Mouse (Mus musculus) midbrain, embryonic 12.5 days (tissue): Measurements from ENCODE around the gene Gm15517. TPM values are rescaled to one million over a fixed set of nuclear protein-coding genes. Genes with fewer than 3 reads are reported as not detected.
"Not testable (repeated sequence)": the region's sequence is repeated elsewhere in the genome, so short reads cannot be mapped to it uniquely, and the experiment has no call there.

Experiments
- ATAC-seq: fragments of 200-750 bp; cut with Nextera tagmentation; 2 replicates; pipeline ENCODE4 v1.8.0; 2017; ENCODE audit warnings: low read depth, moderate TSS enrichment, moderate library complexity; ENCODE audit not compliant: low FRiP score
- H3K27ac ChIP-seq: fragments of 300-500 bp; sonication (generic); replicated peaks from 2 replicates; pipeline ENCODE4 v1.5.1; 2016; ENCODE audit warnings: mild to moderate bottlenecking
- H3K27me3 ChIP-seq: fragments of 300-500 bp; sonication (generic); 2 replicates; pipeline ENCODE4 v1.6.1; 2016; ENCODE audit warnings: mild to moderate bottlenecking
- H3K36me3 ChIP-seq: fragments of 300-500 bp; sonication (generic); 2 replicates; pipeline ENCODE4 v1.6.1; 2016
- H3K4me1 ChIP-seq: fragments of 300-500 bp; sonication (generic); 2 replicates; pipeline ENCODE4 v1.6.1; 2016
- H3K4me2 ChIP-seq: fragments of 300-500 bp; sonication (generic); replicated peaks from 2 replicates; pipeline ENCODE4 v1.6.1; 2016; ENCODE audit warnings: mild to moderate bottlenecking, moderate library complexity
- H3K4me3 ChIP-seq: fragments of 300-500 bp; sonication (generic); 2 replicates; pipeline ENCODE4 v1.5.1; 2016; ENCODE audit warnings: mild to moderate bottlenecking
- H3K9ac ChIP-seq: fragments of 300-500 bp; sonication (generic); replicated peaks from 2 replicates; pipeline ENCODE4 v1.6.1; 2016; ENCODE audit warnings: mild to moderate bottlenecking, moderate library complexity
- H3K9me3 ChIP-seq: fragments of 300-500 bp; sonication (generic); 2 replicates; pipeline ENCODE4 v1.6.1; 2016; ENCODE audit warnings: mild to moderate bottlenecking
- WGBS: fragments of 180-500 bp; shearing (Covaris S2); methylation state at CpG from one replicate; pipeline ENCODE4 v1.1.7; 2016; 5-methylcytosine and 5-hydroxymethylcytosine counted together
- polyA plus RNA-seq: library from polyadenylated mRNA; unstranded; fragments of >200 nt; fragmentation: Nextera tagmentation; extraction: Ambion mirVana; gene quantifications from 2 replicates; pipeline ENCODE4 v1.2.1, GENCODE M21; 2016

The Gm15517 gene
- polyA plus RNA-seq, 1 experiment from 2014 or later, result not detected

- ATAC-seq, result no peak
- Histone ChIP-seq H3K27ac (no peak overlapping the region), H3K4me1 (no peaks in the 10 kb centered on the region), H3K9me3 (no peaks in the 10 kb centered on the region), H3K4me3 (no peak overlapping the region), H3K36me3 (no peaks in the 10 kb centered on the region), H3K27me3 (peaks cover 30% of the 10 kb centered on the region), H3K4me2 (no peak overlapping the region), H3K9ac (no peak overlapping the region)
- WGBS, result 66% methylated on average over 7 of the region's 7 CpGs
These were observed 12.2 kb downstream of the Gm15517 start for GRCm38 (mm10) chr7:44273446-44273845.

GRCm38 (mm10) chr7:44274096-44274495, 12.8 kb downstream of the Gm15517 start:
- no peaks in the 10 kb centered on the region for H3K4me1 ChIP-seq

GRCm38 (mm10) chr7:44275546-44275945, 14.3 kb downstream of the Gm15517 start:
- 74% methylated on average over 3 of the region's 3 CpGs for WGBS
- no peak overlapping the region for H3K4me2 ChIP-seq

More at GRCm38 (mm10) chr7:44274096-44274495, 12.8 kb downstream of the Gm15517 start:
- Histone ChIP-seq H3K9me3 (no peaks in the 10 kb centered on the region), H3K27ac (no peak overlapping the region), H3K4me2 (no peak overlapping the region), H3K9ac (no peak overlapping the region), H3K4me3 (no peak overlapping the region), H3K27me3 (peaks cover 30% of the 10 kb centered on the region), H3K36me3 (no peaks in the 10 kb centered on the region)
- 51% methylated on average over 11 of the region's 11 CpGs for WGBS
- ATAC-seq, result no peak

GRCm38 (mm10) chr7:44276461-44277249, 15.4 kb downstream of the Gm15517 start:
- Histone ChIP-seq H3K9ac (no peak overlapping the region), H3K4me2 (no peak overlapping the region), H3K9me3 (no peaks in the 10 kb centered on the region), H3K27me3 (peaks cover 26% of the 10 kb centered on the region), H3K27ac (no peak overlapping the region), H3K36me3 (no peaks in the 10 kb centered on the region), H3K4me3 (no peak overlapping the region), H3K4me1 (no peaks in the 10 kb centered on the region)
- 70% methylated on average over 10 of the region's 10 CpGs for WGBS
- no peak for ATAC-seq

More at GRCm38 (mm10) chr7:44275546-44275945, 14.3 kb downstream of the Gm15517 start:
- Histone ChIP-seq H3K4me1 (no peaks in the 10 kb centered on the region), H3K36me3 (no peaks in the 10 kb centered on the region), H3K4me3 (no peak overlapping the region), H3K27ac (no peak overlapping the region), H3K9ac (no peak overlapping the region), H3K27me3 (peaks cover 26% of the 10 kb centered on the region), H3K9me3 (no peaks in the 10 kb centered on the region)
- no peak for ATAC-seq

- Histone ChIP-seq H3K36me3 (no peaks in the 10 kb centered on the region), H3K4me3 (no peak overlapping the region), H3K4me1 (no peaks in the 10 kb centered on the region), H3K27ac (no peak overlapping the region), H3K27me3 (peaks cover 21% of the 10 kb centered on the region), H3K9me3 (no peaks in the 10 kb centered on the region), H3K4me2 (no peak overlapping the region), H3K9ac (no peak overlapping the region)
- ATAC-seq, result no peak
- 52% methylated on average over 2 of the region's 2 CpGs for WGBS
These were observed 16.0 kb downstream of the Gm15517 start for GRCm38 (mm10) chr7:44277250-44277622.

- peaks cover 2% of the 10 kb centered on the region for H3K27me3 ChIP-seq
- 65% methylated on average over 1 of the region's 1 CpGs for WGBS
- H3K4me1 ChIP-seq, result no peaks in the 10 kb centered on the region
- ATAC-seq, result no peak
- no peak overlapping the region for H3K4me2 ChIP-seq
- no peaks in the 10 kb centered on the region for H3K9me3 ChIP-seq
- no peak overlapping the region for H3K9ac ChIP-seq
- H3K36me3 ChIP-seq, result no peaks in the 10 kb centered on the region
- no peak overlapping the region for H3K4me3 ChIP-seq
- H3K27ac ChIP-seq, result no peak overlapping the region
These were observed 19.7 kb downstream of the Gm15517 start for GRCm38 (mm10) chr7:44280959-44281358.

- no peak for ATAC-seq
- Histone ChIP-seq H3K36me3 (no peaks in the 10 kb centered on the region), H3K9me3 (no peaks in the 10 kb centered on the region), H3K4me3 (no peak overlapping the region), H3K4me2 (no peak overlapping the region), H3K9ac (no peak overlapping the region), H3K4me1 (no peaks in the 10 kb centered on the region), H3K27me3 (no peaks in the 10 kb centered on the region), H3K27ac (no peak overlapping the region)
- 77% methylated on average over 7 of the region's 7 CpGs for WGBS
These were observed 20.3 kb downstream of the Gm15517 start for GRCm38 (mm10) chr7:44281586-44281985.

- Histone ChIP-seq H3K4me1 (no peaks in the 10 kb centered on the region), H3K9ac (no peak overlapping the region), H3K27me3 (0 out of 2 replicates have a peak, but pooled peaks cover 4% of the 10 kb centered on the region), H3K36me3 (no peaks in the 10 kb centered on the region), H3K4me2 (no peak overlapping the region), H3K9me3 (no peaks in the 10 kb centered on the region), H3K4me3 (no peak overlapping the region), H3K27ac (no peak overlapping the region)
- ATAC-seq, result no peak
- WGBS, result 49% methylated on average over 7 of the region's 7 CpGs
These were observed 26.5 kb downstream of the Gm15517 start for GRCm38 (mm10) chr7:44287760-44288159.

- no peaks in the 10 kb centered on the region for H3K4me1 ChIP-seq
- no peak for ATAC-seq
- H3K9me3 ChIP-seq, result no peaks in the 10 kb centered on the region
- 83% methylated on average over 4 of the region's 4 CpGs for WGBS
- no peak overlapping the region for H3K9ac ChIP-seq
- H3K4me2 ChIP-seq, result no peak overlapping the region
- H3K4me3 ChIP-seq, result no peak overlapping the region
- no peaks in the 10 kb centered on the region for H3K36me3 ChIP-seq
- H3K27ac ChIP-seq, result no peak overlapping the region
- 0 out of 2 replicates have a peak, but pooled peaks cover 4% of the 10 kb centered on the region for H3K27me3 ChIP-seq
These were observed 29.7 kb downstream of the Gm15517 start for GRCm38 (mm10) chr7:44290986-44291385.

- no peak overlapping the region for H3K4me3 ChIP-seq
- no peak for ATAC-seq
- H3K27me3 ChIP-seq, result 0 out of 2 replicates have a peak, but pooled peaks cover 4% of the 10 kb centered on the region
- no peak overlapping the region for H3K27ac ChIP-seq
- H3K4me1 ChIP-seq, result no peaks in the 10 kb centered on the region
- 55% methylated on average over 4 of the region's 4 CpGs for WGBS
- no peaks in the 10 kb centered on the region for H3K9me3 ChIP-seq
- H3K9ac ChIP-seq, result no peak overlapping the region
- no peaks in the 10 kb centered on the region for H3K36me3 ChIP-seq
- no peak overlapping the region for H3K4me2 ChIP-seq
These were observed 30.2 kb downstream of the Gm15517 start for GRCm38 (mm10) chr7:44291418-44291817.

GRCm38 (mm10) chr7:44297501-44297900, 36.3 kb downstream of the Gm15517 start:
- 66% methylated on average over 2 of the region's 2 CpGs for WGBS
- not testable (repeated sequence) for H3K9me3 ChIP-seq, H3K4me3 ChIP-seq, H3K27ac ChIP-seq, H3K4me2 ChIP-seq, H3K9ac ChIP-seq, H3K27me3 ChIP-seq, H3K36me3 ChIP-seq, ATAC-seq, H3K4me1 ChIP-seq

GRCm38 (mm10) chr7:44303346-44304340, 42.4 kb downstream of the Gm15517 start:
- H3K4me2 ChIP-seq, result peak overlapping the region; percentile 78
- H3K27ac ChIP-seq, result peak overlapping the region; percentile 92
- H3K9me3 ChIP-seq, result no peaks in the 10 kb centered on the region
- H3K36me3 ChIP-seq, result no peaks in the 10 kb centered on the region
- peaks cover 20% of the 10 kb centered on the region for H3K4me1 ChIP-seq
- H3K27me3 ChIP-seq, result peaks cover 20% of the 10 kb centered on the region
- no peak for ATAC-seq
- peak overlapping the region; percentile 76 for H3K9ac ChIP-seq
- WGBS, result 86% methylated on average over 14 of the region's 14 CpGs
- peak overlapping the region; percentile 57 for H3K4me3 ChIP-seq
